Mouse (Mus musculus): ENCODE results near the gene Cul4a.

Cul4a gene

GRCm38 (mm10) chr8:13179948-13180347 lies 74.5 kb downstream of the Cul4a start:
- no peak for DNase-seq (ENCODE audit: low spot score)

GRCm38 (mm10) chr8:13180408-13180807 lies 75.0 kb downstream of the Cul4a start:
- no peak for DNase-seq (ENCODE audit: low spot score)

GRCm38 (mm10) chr8:13180911-13181690 lies 75.7 kb downstream of the Cul4a start:
- DNase-seq (ENCODE audit: low spot score) = no peak

GRCm38 (mm10) chr8:13181691-13181976 lies 76.2 kb downstream of the Cul4a start:
- no peak for DNase-seq (ENCODE audit: low spot score)

- DNase-seq (ENCODE audit: low spot score) = no peak
Measured at GRCm38 (mm10) chr8:13186819-13187218, 81.4 kb downstream of the Cul4a start.

DNA sequence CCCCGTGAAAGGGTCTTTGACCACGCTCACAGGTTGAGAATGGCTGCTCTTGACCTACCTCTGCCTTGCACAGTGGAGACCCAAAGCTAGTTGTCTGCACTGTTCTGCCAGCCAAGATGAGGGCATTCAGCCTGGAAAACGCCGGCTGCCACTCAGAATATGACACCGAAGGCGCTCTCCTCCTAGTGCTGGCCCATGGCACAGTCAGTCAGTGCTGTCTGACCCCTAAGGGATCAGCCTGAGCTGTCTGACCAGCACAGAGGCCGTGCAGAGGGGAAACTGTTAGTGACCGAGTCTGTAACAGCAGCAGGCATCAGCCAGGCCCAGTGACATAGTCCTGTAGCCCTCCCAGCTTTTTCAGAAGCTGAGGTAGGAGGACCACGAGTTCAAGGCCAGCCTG lies 81.8 kb downstream of the Cul4a start:
- no peak for DNase-seq (ENCODE audit: low spot score)

- no peak for DNase-seq (ENCODE audit: low spot score)
Measured at GRCm38 (mm10) chr8:13187638-13188037, 82.2 kb downstream of the Cul4a start.

DNA sequence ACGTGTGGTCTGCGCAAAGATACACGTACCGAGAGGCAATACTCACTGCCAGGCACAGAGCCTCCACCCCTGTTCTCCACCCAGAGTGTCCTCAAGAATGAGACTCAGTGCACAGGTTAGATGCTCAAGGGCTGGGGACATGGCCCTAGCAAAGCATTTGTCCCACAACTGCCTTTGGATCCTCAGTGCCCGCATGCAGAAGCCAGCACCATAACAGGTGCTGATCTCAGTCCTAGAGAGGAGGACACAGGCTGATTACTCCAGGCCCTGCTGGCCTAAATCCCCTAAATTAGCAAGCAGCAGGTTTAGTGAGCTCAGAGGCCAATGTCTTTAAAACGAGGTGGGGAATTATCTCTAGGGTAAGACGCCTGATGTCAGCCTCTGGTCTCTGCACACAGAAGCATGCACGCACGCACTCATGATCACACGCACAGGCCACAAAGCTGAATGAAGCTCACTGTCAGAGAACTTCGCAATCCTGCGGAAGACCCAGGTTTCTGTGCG lies 82.7 kb downstream of the Cul4a start:
- no peak for DNase-seq (ENCODE audit: low spot score)

- DNase-seq (ENCODE audit: low spot score) = no peak
Measured at GRCm38 (mm10) chr8:13188857-13189256, 83.4 kb downstream of the Cul4a start.

DNA sequence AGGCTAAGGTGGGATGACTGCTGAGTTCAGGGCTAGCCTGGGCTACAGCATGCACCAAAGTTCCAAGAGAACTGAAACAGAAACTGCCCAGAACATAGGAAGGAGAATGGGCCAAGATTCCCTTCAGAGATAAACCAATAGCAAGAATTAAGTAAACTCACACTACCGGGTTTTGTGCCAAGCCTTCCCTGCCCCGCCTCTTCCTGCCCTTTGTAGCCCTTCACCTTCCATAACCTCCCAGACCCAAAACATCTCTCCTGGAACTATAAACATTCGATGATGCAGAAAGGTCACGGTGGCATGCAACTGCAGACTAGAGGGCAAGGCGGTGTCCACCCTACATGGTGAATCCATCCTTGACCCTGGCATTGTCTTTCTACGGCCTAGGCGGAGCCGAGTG lies 84.8 kb downstream of the Cul4a start:
- DNase-seq (ENCODE audit: low spot score) = no peak

GRCm38 (mm10) chr8:13194818-13195217 lies 89.4 kb downstream of the Cul4a start:
- no peak for DNase-seq (ENCODE audit: low spot score)

- no peak for DNase-seq (ENCODE audit: low spot score)
Measured at GRCm38 (mm10) chr8:13197493-13197892, 92.1 kb downstream of the Cul4a start.
